Mouse (Mus musculus): ENCODE results near the gene Galnt14. TPM values are rescaled to one million over a fixed set of nuclear protein-coding genes. Genes with fewer than 3 reads are reported as not detected.

The Galnt14 gene
- polyA plus RNA-seq, 1 experiment from 2014 or later = 3.9 TPM

Other genes with a start within 250 kb of the Galnt14 start
- 4.3 and 4.9 TPM in 2 replicates for gene Ehd3, start 93.7 kb upstream of the Galnt14 start, polyA plus RNA-seq (2015; fragmentation: Nextera tagmentation; extraction: Ambion mirVana)
- 0.59 and 0.87 TPM in 2 replicates for gene Xdh, start 239.7 kb upstream of the Galnt14 start, polyA plus RNA-seq (2015; fragmentation: Nextera tagmentation; extraction: Ambion mirVana)